Mouse (Mus musculus) embryo, embryonic 11 days (tissue): Measurements from ENCODE around the gene Il1rapl1.

Experiments
- DNase-seq: peaks from one replicate; pipeline ENCODE4 v3.0.0-alpha.2; 2015

The Il1rapl1 gene

GRCm38 (mm10) chrX:88115609-88116073, at the start of gene Il1rapl1:
Gene Il1rapl1, minus strand, starts transcription at chrX:88115645.
- DNase-seq = peak; percentile 38

GRCm38 (mm10) chrX:88158037-88158436, 42.6 kb upstream of the Il1rapl1 start:
- DNase-seq = peak; percentile 0

GRCm38 (mm10) chrX:88125612-88126011, 10.2 kb upstream of the Il1rapl1 start:
- DNase-seq = no peak

- no peak for DNase-seq
Measured at GRCm38 (mm10) chrX:88120070-88120469, 4.6 kb upstream of the Il1rapl1 start.

- DNase-seq = no peak
Measured at GRCm38 (mm10) chrX:88117858-88118257, 2.4 kb upstream of the Il1rapl1 start.

- DNase-seq = no peak
Measured at GRCm38 (mm10) chrX:88116326-88116725, 881 bp upstream of the Il1rapl1 start.

- no peak for DNase-seq
Measured at GRCm38 (mm10) chrX:88113561-88113960, 1.9 kb downstream of the Il1rapl1 start.

- DNase-seq = no peak
Measured at GRCm38 (mm10) chrX:88112254-88112653, 3.2 kb downstream of the Il1rapl1 start.

GRCm38 (mm10) chrX:88109733-88110132, 5.7 kb downstream of the Il1rapl1 start:
- no peak for DNase-seq

GRCm38 (mm10) chrX:88093936-88094569, 21.4 kb downstream of the Il1rapl1 start:
- no peak for DNase-seq

- no peak for DNase-seq
Measured at GRCm38 (mm10) chrX:88089873-88090272, 25.6 kb downstream of the Il1rapl1 start.

- DNase-seq = no peak
Measured at GRCm38 (mm10) chrX:88072741-88073419, 42.6 kb downstream of the Il1rapl1 start.

GRCm38 (mm10) chrX:88070368-88070767, 45.1 kb downstream of the Il1rapl1 start:
- no peak for DNase-seq

GRCm38 (mm10) chrX:88043556-88043955, 71.9 kb downstream of the Il1rapl1 start:
- no peak for DNase-seq

GRCm38 (mm10) chrX:88038984-88039383, 76.5 kb downstream of the Il1rapl1 start:
- no peak for DNase-seq

GRCm38 (mm10) chrX:87897172-87897571, 218.3 kb downstream of the Il1rapl1 start:
- DNase-seq = no peak

- DNase-seq = no peak
Measured at GRCm38 (mm10) chrX:87891916-87892315, 223.5 kb downstream of the Il1rapl1 start.

- no peak for DNase-seq
Measured at GRCm38 (mm10) chrX:87854107-87854506, 261.3 kb downstream of the Il1rapl1 start.

GRCm38 (mm10) chrX:87813884-87814283, 301.6 kb downstream of the Il1rapl1 start:
- DNase-seq = no peak

- peak; percentile 25 for DNase-seq
Measured at GRCm38 (mm10) chrX:87807717-87808116, 307.7 kb downstream of the Il1rapl1 start.

- no peak for DNase-seq
Measured at GRCm38 (mm10) chrX:87793011-87793410, 322.4 kb downstream of the Il1rapl1 start.

GRCm38 (mm10) chrX:87710589-87710988, 404.9 kb downstream of the Il1rapl1 start:
- DNase-seq = no peak

- no peak for DNase-seq
Measured at GRCm38 (mm10) chrX:87663856-87664255, 451.6 kb downstream of the Il1rapl1 start.

- peak; percentile 8 for DNase-seq
Measured at GRCm38 (mm10) chrX:87655644-87656043, 459.8 kb downstream of the Il1rapl1 start.
